Mouse (Mus musculus) naive thymus-derived CD4-positive, alpha-beta T cell, adult 2 months (primary cell): Measurements from ENCODE around the gene Ccnb2.
"Not testable (repeated sequence)": the region's sequence is repeated elsewhere in the genome, so short reads cannot be mapped to it uniquely, and the experiment has no call there.

ENCODE experiments used
- DNase-seq: peaks from one replicate; pipeline ENCODE4 v3.0.0-alpha.2; 2011; ENCODE audit warnings: low read depth

Ccnb2 gene

DNA sequence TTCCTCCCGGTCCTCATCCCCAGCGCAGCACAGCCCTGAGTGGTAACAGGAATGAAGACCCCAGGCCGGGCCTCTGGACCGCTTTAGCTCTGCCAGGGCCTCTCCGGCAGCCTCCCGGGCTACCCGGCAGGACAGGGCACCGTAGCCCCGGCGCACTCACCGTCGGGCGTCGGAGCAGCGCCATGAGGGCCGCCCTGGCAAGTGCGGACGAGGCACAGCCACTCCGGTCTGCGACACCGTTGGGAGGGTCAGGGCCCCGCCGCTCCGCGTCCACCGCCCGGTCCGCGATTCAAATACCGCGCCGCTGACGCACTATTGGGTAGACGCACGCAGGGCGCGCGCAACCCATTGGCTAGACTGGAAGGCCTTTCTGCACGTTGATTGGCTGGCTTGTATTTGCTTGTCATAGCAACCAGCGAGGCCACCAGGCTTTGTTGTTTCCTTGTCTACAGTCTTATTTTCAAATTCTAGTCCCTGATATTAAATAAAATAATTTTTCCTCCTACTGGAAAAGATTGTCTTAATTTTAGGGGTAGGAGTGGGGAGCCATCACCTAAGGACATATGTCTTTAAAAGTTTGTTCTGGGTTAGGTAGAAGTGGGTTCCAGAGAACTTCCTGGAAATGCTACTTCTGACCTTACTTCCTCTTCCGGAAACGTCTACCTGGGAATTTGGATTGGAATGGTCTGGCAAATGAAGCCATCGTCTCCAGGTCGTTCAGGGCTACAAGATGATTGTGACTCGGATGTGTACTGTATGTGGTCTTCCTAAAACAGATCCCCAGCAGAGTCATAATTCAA is at the start of gene Ccnb2:
TSS of gene Ccnb2 (minus strand) at position 291 of the 800 bp plus-strand sequence.
- peak; percentile 89 for DNase-seq

DNA sequence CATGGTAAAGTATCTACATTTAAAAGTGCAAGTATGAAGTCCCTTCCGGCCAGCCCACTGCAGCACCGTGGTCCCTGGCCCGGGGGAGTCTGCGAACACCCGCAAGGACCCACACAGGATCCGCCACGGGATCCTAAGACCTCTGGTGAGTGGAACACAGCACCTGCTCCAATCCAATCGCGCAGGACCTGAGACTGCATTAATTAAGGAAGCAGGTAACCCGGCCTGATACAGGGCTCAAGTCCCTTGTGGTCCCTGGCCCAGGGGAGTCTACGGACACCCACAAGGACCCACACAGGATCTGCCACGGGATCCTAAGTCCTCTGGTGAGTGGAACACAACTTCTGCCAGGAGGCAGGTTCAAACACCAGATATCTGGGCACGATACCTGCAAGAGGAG is 41.7 kb upstream of the Ccnb2 start:
- DNase-seq = not testable (repeated sequence)

DNA sequence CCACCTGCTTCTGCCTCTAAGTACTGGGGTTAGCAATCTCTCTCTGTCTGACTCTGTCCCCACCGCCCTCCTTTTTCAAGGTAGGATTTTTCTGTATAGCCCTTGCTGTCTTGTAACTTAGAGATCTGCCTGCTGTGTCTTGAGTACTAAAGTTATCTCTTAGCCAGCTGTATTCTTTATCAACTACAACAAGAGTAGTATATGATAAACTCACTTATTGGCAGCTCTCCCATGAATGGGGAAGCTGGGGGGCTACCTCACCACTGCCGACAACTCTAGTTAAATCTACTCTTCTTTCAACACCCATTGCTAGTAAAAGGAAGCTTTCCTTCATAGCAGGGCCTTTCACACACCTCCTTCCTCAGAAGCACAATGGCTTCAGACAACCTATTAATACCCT is 31.0 kb upstream of the Ccnb2 start:
- no peak for DNase-seq

DNA sequence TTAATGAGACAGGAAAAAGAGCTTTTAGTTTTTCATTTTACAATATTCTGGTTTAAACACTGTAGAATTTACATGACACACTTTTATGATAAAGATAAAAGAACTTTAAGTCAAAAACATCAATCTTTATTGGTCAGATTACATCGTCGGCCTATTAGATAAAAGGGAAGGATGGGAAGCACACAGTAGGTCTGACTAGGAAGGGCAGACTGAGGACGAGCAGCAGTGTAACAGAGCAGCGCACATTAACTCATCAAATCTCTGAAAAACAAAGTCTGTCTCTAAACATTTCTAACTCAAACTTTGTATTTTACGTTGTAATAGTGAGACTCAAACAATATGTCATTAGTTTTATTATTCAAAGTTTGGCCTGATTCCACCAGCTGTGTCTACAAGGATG is 27.7 kb upstream of the Ccnb2 start:
- DNase-seq = no peak

DNA sequence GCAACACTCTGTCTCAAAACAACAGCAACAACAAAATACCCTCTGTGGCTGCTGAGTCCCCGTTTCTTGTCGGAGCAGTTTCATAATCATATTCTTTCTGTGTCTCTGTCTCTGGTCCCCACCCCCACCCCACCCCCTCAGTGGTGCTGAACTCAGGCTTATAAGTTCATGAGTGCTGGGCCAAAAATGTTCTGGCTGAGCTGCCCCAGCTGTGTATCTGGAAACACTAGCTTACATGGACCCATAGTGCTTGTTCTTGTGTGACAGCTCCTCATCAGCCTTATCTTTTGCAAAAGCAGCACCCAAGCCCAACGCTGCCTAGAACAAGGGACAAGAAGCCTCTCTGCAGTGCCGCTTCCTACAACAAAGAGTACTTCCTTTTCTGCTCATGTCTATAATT is 18.6 kb upstream of the Ccnb2 start:
- no peak for DNase-seq

DNA sequence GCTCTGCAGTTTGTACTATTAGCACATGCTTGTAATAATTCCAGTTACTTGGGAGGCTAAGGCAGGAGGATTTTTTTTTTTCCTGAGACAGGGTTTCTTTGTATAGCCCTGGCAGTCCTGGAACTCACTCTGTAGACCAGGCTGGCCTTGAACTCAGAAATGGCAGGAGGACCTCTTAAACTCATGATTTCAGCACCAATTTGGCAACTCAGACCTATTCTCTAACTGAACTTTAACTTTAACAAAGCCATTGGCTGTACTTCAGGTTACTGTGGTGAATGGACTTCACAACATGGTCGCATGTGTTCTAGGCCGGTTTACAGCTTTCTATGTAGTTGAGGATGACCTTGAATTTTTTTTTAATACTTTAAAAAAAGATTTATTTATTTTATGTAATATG is 1.3 kb upstream of the Ccnb2 start:
- DNase-seq = no peak

DNA sequence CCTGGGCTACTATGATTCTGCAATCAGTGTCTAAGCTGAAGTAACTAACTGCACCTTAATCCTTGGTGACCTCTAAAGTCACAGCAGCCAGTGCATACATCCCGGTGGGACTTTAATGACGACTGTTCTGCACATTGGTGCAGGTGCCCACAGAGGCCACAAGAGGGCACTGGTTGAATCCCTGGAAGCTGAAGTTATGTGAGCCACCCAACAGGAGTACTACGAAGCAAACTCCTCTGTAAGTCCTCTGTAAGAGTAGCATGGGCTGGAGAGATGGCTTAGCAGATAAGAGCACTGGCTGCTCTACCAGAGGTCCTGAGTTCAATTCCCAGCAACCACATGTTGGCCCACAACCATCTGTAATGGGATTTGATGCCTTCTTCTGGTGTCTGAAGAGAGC is 4.9 kb downstream of the Ccnb2 start:
- DNase-seq = peak; percentile 52

DNA sequence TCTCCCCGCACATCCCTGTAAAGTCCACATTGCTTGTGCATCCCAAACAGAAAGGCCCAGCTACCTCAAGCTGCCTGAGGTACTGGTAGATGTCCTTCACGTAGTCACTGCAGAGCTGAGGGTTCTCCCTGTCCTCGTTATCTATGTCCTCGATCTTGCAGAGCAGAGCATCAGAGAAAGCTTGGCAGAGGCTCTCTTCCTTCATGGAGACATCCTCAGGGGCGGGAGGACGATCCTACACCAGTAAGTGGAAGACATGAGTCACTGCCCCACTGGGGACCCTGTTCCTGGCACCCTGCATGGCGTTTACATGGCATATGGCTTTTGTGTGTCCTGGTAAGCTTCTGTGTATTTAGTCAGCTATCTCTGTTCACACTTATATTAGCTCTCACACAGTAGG is 8.3 kb downstream of the Ccnb2 start:
- no peak for DNase-seq

DNA sequence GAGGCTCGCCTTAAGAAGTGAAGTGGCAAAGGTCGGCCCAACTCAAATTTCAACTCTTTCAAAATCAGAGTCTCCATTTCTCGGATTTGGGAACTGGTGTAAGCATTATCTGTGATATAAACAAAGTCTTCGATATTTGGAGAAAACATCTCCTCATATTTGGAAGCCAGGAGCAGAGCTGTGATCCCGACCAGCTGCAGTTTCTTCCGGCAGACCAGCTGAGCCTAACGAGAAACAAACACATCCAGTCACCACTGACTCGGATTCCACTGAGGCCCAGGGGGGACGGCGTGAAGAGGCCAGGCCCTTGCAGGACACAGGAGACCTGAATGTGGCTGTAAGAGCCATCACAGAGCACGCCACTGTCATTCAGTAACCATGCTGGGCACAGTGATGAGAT is 10.7 kb downstream of the Ccnb2 start:
- no peak for DNase-seq

DNA sequence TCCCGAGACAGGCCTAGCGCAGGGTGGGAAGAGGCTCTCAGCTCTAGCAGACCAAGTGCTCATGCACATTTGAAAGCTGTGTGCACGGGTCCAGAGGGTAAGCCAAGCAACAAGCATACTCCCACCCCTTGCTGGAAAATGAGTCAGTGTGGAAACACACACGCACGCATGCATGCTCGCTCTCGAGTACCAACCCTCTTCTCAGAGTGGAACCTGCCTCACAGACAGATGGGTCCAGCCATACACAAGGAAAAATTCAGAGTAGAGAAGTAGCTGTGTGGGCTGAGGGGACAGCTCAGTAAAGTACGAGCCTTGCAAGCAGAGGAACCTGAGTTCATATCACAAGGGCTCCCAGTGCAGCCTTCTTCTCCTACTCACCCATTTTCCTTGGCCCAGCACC is 11.6 kb downstream of the Ccnb2 start:
- no peak for DNase-seq

DNA sequence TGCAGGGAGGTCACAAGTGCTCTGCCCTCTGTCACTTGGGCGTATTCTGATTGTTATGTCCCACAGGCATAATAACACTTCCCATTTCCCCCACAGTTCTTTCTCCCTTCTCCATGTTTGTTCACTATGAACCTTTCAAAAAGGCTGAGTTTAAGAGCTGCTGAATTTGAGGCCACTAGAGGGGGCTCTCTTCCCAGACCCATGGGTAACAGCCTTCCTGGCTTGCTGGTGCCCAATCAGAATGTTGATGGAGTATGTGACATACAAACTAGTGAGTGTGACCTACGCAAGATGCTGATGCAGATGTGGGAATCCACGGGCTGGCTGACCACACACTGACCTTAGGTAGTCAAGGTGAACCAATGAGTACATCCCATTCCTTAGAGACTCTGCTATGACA is 12.6 kb downstream of the Ccnb2 start:
- peak; percentile 51 for DNase-seq

DNA sequence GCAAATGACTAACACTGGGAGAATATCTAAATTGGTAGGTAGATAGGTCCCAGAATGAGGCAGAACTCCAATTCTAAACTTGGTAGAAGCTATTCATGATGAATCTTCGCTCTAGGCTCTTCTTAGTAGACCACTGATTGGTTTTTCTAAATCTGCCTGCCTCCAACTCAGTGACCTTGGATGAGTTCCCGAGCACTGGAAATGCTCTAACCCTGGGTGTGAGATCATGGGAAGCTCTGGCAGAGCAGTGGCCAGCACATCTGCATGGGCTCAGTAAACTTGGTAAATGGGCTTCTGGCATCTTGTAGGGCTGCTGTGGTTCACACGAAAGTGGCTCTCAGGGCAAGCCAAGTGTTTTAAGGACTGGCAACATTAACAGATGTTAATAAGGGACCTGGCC is 14.8 kb downstream of the Ccnb2 start:
- no peak for DNase-seq

DNA sequence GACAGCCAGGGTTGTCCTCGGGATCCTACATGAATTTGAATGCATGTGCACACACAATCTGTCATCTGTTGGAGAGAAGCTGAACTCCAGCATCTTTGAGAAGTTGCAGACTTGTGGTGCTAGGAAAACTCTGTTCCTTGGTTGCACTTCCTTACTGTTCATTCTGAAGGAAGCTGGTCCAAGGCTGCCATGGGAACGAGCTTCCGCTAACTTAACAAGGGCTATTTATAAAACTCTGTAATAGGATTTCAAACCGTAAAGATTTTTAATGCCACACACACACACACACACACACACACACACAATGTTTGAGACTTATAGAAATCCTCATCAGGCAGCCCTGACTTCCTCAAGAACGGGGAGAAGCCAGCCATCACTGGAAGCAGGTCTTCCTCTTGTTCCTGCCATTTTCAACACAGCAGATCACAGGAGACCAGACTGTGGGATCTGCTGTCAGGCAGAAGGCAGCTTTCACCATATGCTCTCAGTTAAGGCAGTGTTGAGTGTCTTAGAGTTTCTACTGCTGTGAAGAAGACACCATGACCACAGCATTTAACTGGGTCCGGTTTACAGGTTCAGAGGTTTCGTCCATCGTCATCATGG is 19.3 kb downstream of the Ccnb2 start:
- DNase-seq = no peak

DNA sequence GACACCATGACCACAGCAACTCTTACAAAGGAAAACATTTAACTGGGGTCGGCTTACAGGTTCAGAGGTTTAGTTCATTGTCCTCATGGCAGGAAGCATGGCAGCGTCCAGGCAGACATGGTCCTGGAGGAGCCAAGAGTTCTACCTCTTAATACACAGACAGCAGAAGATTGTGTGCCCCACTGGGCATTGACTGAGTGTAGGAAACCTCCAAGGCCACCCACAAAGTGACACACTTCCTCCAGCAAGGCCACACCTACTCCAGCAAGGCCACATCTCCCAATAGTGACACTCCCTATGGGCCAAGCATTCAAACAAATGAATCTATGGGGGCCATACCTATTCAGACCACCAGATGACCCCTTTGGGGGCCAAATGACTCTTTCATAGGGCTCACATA is 25.3 kb downstream of the Ccnb2 start:
- DNase-seq = no peak

DNA sequence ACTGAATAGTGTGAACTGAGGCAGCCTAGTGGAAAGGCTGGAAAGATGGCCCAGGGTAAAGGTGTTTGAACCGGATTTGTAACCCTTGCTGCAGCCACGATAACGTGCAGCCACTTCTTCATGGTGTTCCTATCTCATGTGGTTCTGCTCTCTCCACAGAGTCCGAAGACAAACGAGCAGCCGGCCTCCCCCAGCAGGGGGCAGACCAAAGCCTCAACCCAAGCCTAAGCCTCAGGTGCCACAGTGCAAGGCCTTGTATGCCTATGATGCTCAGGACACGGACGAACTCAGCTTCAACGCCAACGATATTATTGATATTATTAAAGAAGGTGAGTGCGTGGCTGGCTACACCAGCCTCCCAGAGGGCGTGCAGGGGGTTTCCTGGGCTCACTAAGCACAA is 25.7 kb downstream of the Ccnb2 start:
- peak; percentile 28 for DNase-seq

DNA sequence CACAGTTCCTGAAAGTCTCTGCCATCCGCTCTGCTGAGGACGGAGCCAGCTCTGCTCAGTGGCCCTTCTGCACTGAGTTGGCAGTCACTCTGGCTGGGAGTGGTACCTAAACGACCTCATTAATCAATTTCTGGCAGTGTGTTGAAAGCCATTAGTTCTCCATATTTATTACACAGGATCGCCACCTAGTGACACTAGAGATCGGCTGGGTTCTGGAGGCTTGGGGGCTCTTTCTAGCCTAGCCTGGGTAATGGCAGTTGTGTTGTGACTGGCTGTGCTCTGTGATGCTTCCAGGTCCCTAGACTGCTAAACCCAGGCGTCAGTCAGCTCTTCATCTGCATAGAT is 28.8 kb downstream of the Ccnb2 start:
- peak; percentile 24 for DNase-seq

DNA sequence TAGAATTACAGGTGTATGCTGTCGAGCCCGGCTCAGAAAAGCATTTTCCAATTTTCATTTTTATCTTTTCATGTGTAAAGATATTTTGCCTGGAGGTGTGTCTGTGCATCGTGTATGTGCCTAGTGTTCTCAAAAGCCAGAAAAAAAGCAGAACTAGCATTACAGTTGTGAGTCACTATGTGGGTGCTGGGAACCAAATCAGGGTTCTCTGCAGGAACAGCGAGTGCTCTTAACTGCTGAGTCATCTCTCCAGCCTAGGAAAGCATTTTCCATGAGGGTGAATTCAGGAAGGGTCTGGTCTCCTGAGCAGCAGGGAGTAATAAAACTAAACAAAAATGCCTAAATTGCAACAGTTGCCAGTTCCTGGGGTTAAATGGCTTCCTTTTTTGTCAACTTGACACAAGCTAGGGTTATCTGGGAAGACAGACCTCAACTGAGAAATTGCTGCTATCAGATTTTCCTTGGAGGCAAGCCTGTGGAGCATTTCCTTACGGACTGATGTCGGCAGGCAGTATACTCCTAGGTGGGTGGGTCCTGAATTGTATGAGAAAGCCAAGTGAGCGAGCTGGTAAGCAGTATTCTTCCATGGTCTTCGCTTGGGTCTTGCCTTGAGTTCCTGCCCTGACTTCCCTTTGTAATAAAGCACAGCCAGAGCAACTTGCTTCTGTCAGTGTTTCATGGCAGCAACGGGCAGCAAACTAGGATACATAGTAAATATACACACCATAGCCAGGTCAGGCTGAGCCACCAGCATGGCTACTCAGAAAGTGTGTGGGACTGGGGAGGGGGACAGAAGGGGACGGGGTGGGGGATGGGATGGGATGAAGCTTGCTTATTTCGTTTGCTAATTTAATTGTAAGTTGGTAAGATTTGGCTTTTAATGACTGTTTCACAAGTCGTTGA is 29.4 kb downstream of the Ccnb2 start:
- no peak for DNase-seq

DNA sequence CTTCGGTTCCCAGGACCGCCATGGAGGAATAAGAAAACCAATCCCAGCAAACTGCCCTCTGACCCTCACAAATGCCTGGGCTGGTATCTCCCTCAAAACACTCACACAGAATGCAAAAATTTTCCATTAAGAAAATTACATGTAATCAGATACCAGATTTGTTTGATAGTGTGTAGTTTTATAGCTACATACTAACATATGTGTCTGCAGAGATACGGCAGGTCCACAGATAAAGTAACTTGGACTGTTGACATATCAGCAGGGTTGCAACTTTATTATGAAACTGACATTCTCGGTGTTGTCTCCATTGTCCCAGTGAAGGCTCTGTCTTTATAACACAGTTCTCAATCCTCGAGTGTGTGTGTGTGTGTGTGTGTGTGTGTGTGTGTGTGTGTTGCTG is 30.3 kb downstream of the Ccnb2 start:
- no peak for DNase-seq

DNA sequence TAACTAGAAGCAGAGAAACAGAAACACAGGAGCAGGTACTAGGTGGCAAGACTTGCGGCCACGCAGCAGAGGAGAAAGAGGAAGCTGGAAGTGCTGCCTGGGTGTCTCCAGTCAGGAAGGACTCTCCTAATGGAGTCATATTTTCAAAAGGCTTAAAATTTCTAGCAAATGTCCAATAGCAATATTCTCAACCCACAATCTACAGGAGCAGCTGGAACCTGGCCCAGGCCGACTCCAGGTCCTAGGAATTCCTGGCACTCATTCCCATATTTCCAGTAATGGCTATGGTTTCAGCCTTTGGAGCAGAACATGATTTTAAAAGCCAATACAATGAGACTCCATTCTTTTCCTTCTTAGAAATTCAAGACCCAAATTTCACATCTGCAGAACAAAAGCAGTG is 31.8 kb downstream of the Ccnb2 start:
- no peak for DNase-seq

DNA sequence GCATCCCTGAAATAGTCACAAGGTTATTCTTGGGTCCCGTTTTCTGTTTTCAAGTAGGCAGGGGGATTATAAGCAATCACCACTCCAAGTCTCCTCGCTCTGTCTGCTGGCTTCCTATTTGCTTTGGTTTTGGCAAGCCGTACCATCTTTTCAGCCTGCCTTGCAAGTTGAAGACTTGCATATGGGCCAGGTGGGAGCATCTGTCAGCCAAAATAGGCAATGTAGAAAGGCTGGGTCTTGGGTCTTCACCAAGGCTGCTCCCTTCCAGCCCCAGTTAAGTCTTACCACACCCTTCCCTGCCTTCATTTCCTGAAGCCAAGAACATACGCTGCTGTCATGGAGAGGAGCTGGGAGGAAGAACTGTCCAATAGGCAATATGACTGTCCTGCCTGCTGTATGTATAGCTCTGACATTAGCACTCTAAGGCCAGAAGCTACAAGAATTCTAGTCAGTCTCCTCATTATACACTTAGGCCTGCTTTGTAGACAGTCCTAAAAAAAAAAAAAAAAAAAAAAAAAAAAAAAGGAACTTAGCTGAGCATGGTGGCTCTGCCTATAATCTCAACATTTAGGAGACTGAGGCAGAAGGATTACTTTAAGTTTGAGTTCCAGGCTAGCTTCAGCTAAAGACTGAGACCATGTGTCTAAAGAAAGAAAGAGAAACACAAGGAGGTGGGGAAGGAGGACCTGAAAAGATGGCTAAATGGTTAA is 33.8 kb downstream of the Ccnb2 start:
- DNase-seq = no peak

DNA sequence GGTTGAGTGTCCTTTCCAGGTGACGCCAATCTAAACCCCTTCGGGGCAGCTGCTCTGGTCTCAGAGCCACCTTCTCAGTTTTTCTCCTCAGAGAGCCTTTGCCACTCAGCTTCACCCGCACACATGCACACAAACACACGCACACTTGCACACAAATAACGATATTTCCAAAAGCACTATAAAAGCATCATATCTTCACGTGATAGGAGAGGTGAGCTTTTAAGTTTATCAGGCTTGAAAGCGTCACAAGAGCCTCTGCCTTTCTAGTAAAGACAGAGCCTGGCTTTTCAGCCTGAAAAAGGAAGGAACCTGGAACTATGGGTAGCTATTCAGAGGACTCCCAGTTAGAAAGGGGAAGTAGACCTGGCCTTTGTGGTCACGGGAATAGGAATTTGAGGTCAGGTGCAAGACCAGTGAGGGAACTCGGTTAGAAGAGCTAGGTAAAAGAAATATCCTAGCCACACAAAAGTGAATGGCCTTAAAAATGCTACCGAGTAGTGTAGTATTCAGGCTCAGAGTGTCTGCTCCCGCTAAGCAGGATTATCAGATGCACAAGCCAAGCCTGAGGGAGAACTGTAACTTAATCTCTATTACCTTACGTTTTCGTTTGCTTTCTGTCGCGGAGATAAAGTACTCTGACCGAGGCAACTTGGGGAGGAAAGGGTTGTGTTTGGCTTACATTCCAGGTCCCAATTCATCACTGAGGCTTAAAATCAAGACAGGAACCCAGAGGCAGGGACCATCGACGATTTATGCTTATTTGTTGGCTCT is 36.2 kb downstream of the Ccnb2 start:
- DNase-seq = no peak

DNA sequence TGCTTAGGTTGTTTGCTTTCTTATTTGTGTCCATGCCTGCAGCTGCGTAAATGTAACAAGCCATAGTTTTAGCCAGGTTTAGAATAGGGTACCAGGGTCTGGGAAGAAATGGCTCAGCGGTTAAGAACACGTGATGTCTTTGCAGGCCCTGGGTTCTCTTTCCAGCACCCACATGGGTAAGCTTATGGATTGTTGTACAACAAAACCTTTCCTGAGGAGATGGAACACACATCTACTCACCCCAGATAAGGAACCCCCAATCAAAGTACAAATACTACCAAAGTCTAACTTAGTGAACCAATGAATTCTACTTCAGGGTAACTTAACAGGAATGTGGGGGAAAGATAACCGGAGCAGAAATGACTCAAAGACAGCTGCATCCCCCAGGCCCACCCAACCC is 36.9 kb downstream of the Ccnb2 start:
- DNase-seq = no peak
